Mouse (Mus musculus): Measurements from ENCODE around the gene Itk. TPM values are rescaled to one million over a fixed set of nuclear protein-coding genes. Genes with fewer than 3 reads are reported as not detected.

Itk gene
- total RNA-seq, 2 experiments from 2014 or later = 0.26 to 3.5 TPM

DNA sequence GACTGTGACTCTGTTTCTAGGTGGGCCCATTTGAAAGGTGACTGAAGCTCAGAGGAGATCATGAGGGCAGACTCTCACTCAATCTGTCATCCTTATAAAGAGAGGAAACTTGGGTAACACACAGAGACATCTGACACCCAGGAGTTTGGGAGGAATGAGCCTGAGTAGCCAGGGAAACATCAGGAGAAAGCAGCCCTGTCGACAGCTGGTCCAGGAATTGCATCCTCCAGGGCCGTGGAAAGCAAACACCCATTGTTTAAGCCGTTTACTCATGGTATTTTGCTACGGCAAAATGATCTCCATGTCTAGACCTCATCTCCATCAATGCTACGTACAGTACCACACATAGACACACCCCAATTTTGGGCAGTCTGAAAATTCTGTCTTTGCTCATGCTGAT is 101.2 kb downstream of the Itk start:
- no peak for DNase-seq
- intact Hi-C loops (cut with DNase I) = no loop called here

DNA sequence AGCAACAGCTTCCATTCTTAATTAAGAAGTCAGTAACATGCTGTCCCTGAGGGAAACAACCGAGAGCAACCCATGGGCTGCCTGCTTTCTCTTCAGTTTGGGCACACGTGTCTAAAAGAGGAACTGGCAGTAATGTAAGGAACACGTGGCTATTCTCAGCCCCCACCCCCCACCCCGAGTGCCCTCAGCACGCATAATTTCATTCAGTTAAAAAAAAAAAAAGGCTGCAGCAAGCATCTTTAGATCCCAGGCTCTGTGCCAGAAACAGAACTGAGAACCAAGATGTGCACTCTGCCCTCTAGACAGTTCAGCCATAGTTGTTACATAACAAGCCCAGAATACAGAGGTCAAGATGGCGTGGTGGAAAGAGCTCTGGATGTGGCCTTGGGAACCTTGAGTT is 102.5 kb downstream of the Itk start:
- no peak for DNase-seq
- intact Hi-C loops (cut with DNase I) = no loop called here

DNA sequence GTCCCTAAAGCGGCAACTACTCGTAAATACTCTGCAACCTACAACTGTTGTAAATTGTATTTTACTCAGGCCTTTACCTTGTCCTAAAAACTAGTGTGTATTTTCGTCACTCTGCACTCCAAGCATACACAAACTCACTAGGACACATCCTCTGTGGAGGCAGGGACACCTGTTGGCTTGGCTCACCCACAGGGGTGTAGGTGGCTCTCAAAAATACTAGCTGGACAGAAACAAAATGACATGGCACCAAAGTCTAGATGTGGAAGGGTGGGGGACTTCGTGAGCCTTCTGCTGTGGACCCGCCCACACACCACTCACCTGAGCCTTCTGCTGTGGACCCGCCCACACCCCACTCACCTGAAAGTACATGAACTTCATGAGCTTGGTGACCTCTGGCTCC is 105.5 kb downstream of the Itk start:
- intact Hi-C loops (cut with DNase I) = no loop called here
- no peak for DNase-seq

DNA sequence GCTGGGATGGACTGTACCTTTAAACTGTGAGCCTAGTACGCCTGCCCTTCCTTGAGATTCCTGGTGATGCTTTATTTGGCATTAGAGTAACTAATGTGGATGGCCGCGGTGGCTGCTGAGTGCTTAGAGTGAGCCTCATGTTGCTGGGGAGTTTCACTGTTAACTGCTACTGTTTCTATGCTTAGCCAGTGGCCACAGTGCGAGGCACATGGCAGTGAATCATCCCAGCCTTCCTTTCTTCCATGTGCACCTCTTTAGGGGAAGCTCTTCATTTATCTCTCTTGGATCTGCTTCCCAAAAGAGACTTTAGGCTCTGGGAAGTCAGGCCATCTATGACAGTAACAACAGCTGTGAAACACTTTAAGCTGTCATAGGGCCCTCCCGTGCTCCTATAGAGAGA is 106.7 kb downstream of the Itk start:
- intact Hi-C loops (cut with DNase I) = no loop called here
- DNase-seq = no peak

DNA sequence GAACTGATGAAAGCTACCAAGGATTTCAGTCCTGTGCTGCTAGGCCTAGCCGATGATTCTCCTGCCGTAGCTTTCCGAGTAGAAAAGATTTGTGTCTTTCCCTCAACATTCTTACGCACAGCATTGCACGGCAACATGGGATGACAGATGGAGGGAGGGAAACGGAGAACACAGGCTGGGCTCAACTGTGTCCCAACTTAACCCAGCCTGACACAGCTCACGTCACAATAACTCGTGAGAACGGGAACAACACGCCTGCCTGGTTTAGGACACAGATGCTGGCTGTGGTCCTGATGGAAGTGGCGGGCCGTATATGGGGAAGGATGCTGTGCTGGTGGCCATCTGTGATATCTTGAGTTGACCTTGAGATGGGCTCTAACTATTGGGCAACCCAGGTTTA is 110.6 kb downstream of the Itk start:
- DNase-seq = no peak
- intact Hi-C loops (cut with DNase I) = no loop called here

DNA sequence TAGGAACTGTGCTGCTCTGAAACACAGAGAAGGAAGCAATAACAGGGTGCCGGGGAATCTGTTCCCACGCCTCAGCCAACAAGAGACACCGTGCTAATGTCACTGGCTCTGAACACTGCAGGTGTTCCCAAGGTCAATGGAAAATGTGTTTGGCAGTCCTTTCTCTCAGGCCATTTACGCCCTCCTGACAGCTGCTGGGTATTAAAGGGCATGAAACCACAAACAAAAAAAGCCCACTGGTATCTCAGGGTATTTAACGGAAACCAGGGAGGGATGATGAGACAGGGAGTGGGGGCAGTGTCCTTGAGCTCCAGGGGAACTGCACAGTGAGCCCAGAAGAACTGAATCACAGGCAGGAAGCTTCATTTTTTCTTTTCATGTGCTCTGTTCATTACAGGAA is 111.2 kb downstream of the Itk start:
- intact Hi-C loops (cut with DNase I) = no loop called here
- no peak for DNase-seq

DNA sequence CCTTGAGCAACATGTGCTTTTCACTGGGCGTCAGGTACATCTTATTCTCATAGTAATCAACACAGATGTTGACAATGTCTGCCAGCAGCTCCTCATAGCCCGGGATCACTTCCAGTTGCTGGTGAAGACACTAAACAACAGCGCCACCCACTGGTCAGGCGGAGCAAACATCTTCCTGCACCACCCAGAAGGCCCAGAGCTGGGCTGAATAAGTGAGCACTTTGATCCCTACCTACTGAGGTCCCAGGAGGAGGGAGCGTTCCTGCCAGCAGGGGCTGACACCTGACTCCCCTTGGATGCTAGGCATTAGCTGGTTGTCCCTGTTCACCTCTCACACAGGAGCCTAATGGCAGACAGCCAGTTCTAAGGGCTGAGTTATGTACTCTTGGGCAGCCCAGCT is 112.5 kb downstream of the Itk start:
- intact Hi-C loops (cut with DNase I) = no loop called here
- DNase-seq = peak; percentile 13 to 45

DNA sequence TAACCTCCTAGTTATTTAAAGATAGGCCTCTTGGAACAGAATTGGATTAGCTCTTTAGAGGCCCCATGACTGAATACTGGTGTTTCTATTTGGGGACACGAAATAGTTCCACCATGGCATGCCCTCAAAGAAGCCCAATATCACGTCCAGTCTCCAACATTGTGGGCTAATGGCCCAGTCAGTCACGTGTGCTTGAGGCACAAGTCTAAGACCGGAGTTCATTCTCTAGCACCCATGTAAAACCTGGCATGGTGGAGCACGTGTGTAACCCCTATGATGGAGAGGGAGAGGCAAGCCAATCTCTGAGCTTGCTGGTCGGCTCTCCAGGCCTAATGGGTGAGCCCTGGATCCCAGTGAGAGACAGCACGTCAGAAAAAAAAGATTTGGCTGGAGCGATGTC is 113.1 kb downstream of the Itk start:
- intact Hi-C loops (cut with DNase I) = no loop called here
- DNase-seq = peak; percentile 10 to 12

DNA sequence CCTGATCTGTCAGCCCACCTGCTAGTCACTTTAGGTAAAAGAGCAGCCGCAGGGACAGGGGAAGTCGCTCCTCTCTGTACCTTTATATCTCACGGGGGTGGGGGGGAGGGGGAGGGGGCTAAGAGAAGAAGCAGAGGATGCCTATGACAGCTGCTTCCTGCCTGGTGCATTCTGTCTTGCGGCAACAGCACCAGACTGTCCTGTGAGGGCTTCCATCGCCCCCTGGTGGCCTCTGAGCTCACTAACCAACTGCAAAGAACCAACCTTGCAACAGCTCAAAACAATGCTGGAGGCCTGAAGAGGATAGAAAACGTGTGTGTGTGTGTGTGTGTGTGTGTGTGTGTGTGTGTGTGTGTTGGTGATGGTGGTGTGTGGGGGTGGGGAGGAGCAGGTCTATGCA is 114.0 kb downstream of the Itk start:
- intact Hi-C loops (cut with DNase I) = no loop called here
- DNase-seq = peak; percentile 76 to 83

Other genes with a start within 250 kb of the Itk start
- under 1 TPM; 0.07 to 0.24 TPM for gene Nipal4, start 223.0 kb downstream of the Itk start, total RNA-seq (2021)
- gene Fndc9, start 154.0 kb downstream of the Itk start, total RNA-seq (2021) = not detected
- 10 to 100 TPM; 41.6 to 47.3 TPM for gene Cyfip2, start 76.7 kb downstream of the Itk start, total RNA-seq (2021)
- not detected for gene Fam71b, start 7.0 kb upstream of the Itk start, total RNA-seq (2021)
- 10 to 100 TPM; 18.6 to 21.8 TPM for gene Med7, start 47.4 kb upstream of the Itk start, total RNA-seq (2021)
- gene Havcr2, start 65.4 kb upstream of the Itk start, total RNA-seq (2021) = under 1 TPM; 0.33 to 0.49 TPM
- gene Gm12169, start 134.7 kb upstream of the Itk start, total RNA-seq (2021) = not detected
- gene BC053393, start 182.0 kb upstream of the Itk start, total RNA-seq (2021) = not detected
- not detected for gene Dppa1, start 239.7 kb upstream of the Itk start, total RNA-seq (2021)

All from heart, postnatal 14 days (tissue).